Mouse (Mus musculus) G1E (cell line): ENCODE measurements around the gene Sdk1.

Experiments used
- CTCF ChIP-seq: IDR thresholded peaks from 2 replicates; pipeline ENCODE4 v1.5.1; 2012; ENCODE audit warnings: low read depth, low read length, inconsistent platforms, mixed read lengths
- POLR2AphosphoS5 ChIP-seq: IDR thresholded peaks from 2 replicates; pipeline ENCODE4 v1.6.1; 2012; ENCODE audit warnings: low read depth, low read length, inconsistent platforms; ENCODE audit not compliant: insufficient replicate concordance
- TAL1 ChIP-seq: conservative IDR thresholded peaks from 2 replicates; pipeline ENCODE4 v1.6.1; 2012; ENCODE audit warnings: low read depth, low read length, inconsistent platforms, mixed read lengths

DNA sequence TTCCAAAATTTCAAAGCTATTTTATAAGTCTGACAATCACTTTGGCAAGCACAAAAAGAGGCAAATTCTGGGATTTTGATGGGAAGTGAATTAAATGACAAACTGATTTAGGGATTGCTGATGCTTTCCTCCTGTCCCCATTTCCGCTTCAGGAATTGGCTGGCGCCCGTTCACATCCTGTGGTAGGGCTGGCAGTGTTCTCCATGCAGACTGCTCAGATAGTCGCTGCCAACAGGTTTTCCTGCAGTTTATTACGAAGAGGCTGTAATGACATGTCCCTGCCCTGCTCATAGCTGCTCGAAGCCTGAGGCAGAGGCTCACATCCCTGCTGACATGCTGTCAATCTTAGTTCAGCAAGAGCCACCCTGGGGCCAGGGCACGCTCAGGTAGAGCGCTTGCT lies 908.3 kb downstream of the Sdk1 start:
- no peak for TF ChIP-seq CTCF
- no peak for TF ChIP-seq POLR2AphosphoS5
- TF ChIP-seq TAL1: no peak
